In the genomic region with DNA sequence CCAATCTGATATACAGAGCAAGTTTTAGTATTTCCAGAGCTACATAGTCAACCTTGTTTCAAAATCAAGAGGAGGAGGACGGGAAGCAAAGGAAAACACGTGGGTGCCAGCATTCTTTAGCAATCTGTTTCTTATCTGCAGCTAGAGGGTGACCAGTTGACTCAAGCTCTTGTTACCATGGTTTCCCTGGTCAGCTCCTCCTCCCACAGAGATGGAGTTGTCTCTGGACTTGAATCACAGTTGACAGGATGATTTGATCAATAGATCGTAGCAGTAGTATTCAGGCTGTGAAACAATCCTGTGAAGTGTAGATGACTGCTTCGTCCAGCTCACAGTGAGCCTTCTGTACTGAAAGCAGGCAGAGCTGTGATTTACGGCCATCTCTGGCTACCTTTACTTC, we compare ENCODE assay signal across 10 mouse cellular contexts. TPM values are rescaled to one million over a fixed set of nuclear protein-coding genes. Genes with fewer than 3 reads are reported as not detected.
A peak's percentile ranks its signal among the peaks of the same experiment; 100 is the strongest.
DNase-seq lines count a peak whose midpoint lies in the region; ATAC-seq and TF ChIP-seq lines count a peak whose summit lies in the region.
"Had no signal": no experiment of that assay in that cellular context is flagged by ENCODE, and none has a peak within 500 bp of the region (broad histone marks: within the 10 kb centered on the region; RNA-seq: fewer than 3 reads in every experiment).

No protein-coding gene starts in this region.

- DNase-seq in heart, postnatal 14 days, result no peak
- peak; percentile 78 for DNase-seq in R1 (ENCODE audit: low read depth, low spot score)
- DNase-seq in liver, postnatal 0 days, result peak; percentile 38
- DNase-seq in B cell, adult 2 months, result no peak
- no peak for DNase-seq in left cerebral cortex, postnatal 36 days (ENCODE audit: low spot score in 2 of 2)

- no peaks in the 10 kb centered on the region for H3K27me3 ChIP-seq in heart, embryonic 12.5 days (replicated peaks)
- H3K27me3 ChIP-seq in heart, embryonic 15.5 days, result no peaks in the 10 kb centered on the region
- no peaks in the 10 kb centered on the region for H3K27me3 ChIP-seq in liver, postnatal 0 days (ENCODE audit: insufficient read depth, low read length)
- H3K27me3 ChIP-seq: embryonic facial prominence, embryonic 15.5 days had no signal

- H3K9me3 ChIP-seq in heart, embryonic 12.5 days (replicated peaks), result no peaks in the 10 kb centered on the region; the same call in 1 of the 2 replicates
- no peaks in the 10 kb centered on the region for H3K9me3 ChIP-seq in heart, embryonic 15.5 days (replicated peaks)
- no peaks in the 10 kb centered on the region for H3K9me3 ChIP-seq in liver, postnatal 0 days (ENCODE audit: low read length)
- H3K9me3 ChIP-seq: embryonic facial prominence, embryonic 15.5 days had no signal

- H3K27ac ChIP-seq in heart, embryonic 12.5 days (ENCODE audit: poor library complexity, severe bottlenecking), result 0 out of 2 replicates have a peak overlapping the region, but pooled peaks have one; percentile 32
- H3K27ac ChIP-seq in heart, embryonic 15.5 days, result peak overlapping the region; percentile 19; the same call in 1 of the 2 replicates
- H3K27ac ChIP-seq in liver, postnatal 0 days (ENCODE audit: low read depth), result peak overlapping the region; percentile 39; the same call in 1 of the 2 replicates
- H3K27ac ChIP-seq: embryonic facial prominence, embryonic 15.5 days had no signal

- no peak overlapping the region; the same call in 1 of the 2 replicates for H3K9ac ChIP-seq in heart, embryonic 12.5 days
- H3K9ac ChIP-seq in heart, embryonic 15.5 days, result no peak overlapping the region
- no peak overlapping the region for H3K9ac ChIP-seq in liver, postnatal 0 days (replicated peaks)
- H3K9ac ChIP-seq: embryonic facial prominence, embryonic 15.5 days had no signal

- peaks cover 14% of the 10 kb centered on the region for H3K4me1 ChIP-seq in heart, embryonic 12.5 days (replicated peaks)
- H3K4me1 ChIP-seq in heart, embryonic 15.5 days (replicated peaks), result peaks cover 6% of the 10 kb centered on the region
- H3K4me1 ChIP-seq in liver, postnatal 0 days (ENCODE audit: insufficient read depth), result peaks cover 19% of the 10 kb centered on the region

- no peaks in the 10 kb centered on the region for H3K36me3 ChIP-seq in heart, embryonic 12.5 days
- no peaks in the 10 kb centered on the region for H3K36me3 ChIP-seq in heart, embryonic 15.5 days
- H3K36me3 ChIP-seq in liver, postnatal 0 days (replicated peaks; ENCODE audit: insufficient read depth, low read length), result no peaks in the 10 kb centered on the region
- H3K36me3 ChIP-seq: embryonic facial prominence, embryonic 15.5 days had no signal

- no peak for TF ChIP-seq EP300 in liver, postnatal 0 days (IDR thresholded peaks at IDR 0.05; ENCODE audit: low read depth)

- TF ChIP-seq CTCF in liver, postnatal 0 days (IDR thresholded peaks at IDR 0.05; ENCODE audit: low read depth), result no peak

- 20% methylated on average over 5 of the region's 5 CpGs for WGBS in heart, embryonic 12.5 days
- 19% methylated on average over 5 of the region's 5 CpGs for WGBS in heart, embryonic 15.5 days
- 26% methylated on average over 5 of the region's 5 CpGs for WGBS in liver, postnatal 0 days (ENCODE audit: insufficient replicate concordance)

- ATAC-seq in heart, embryonic 12.5 days (ENCODE audit: insufficient number of reproducible peaks, low FRiP score), result no peak
- no peak for ATAC-seq in heart, embryonic 15.5 days (replicated peaks; ENCODE audit: insufficient number of reproducible peaks, insufficient read depth, low FRiP score, low read depth)
- peak; percentile 88 for ATAC-seq in liver, postnatal 0 days
- ATAC-seq in inflammation-experienced regulatory T-cells, adult 6 months, result no peak

- H3K4me2 ChIP-seq in heart, embryonic 12.5 days, result no peak overlapping the region
- H3K4me2 ChIP-seq in heart, embryonic 15.5 days, result no peak overlapping the region
- no peak overlapping the region for H3K4me2 ChIP-seq in liver, postnatal 0 days (ENCODE audit: low read depth, low read length)
- H3K4me2 ChIP-seq: embryonic facial prominence, embryonic 15.5 days had no signal

- intact Hi-C loops in heart, postnatal 14 days (cut with DNase I), result loop anchor here (1.0 kb wide), 1 partner anchor 33 kb away; no protein-coding TSS in a partner anchor
- intact Hi-C loops in left cerebral cortex, postnatal 36 days (cut with DNase I), result loop anchor here (2.0 kb wide), 1 partner anchor 33 kb away; a partner anchor contains a TSS

- H3K4me3 ChIP-seq in heart, embryonic 12.5 days, result no peak overlapping the region
- no peak overlapping the region for H3K4me3 ChIP-seq in heart, embryonic 15.5 days
- H3K4me3 ChIP-seq in liver, postnatal 0 days (ENCODE audit: low read depth, low read length), result no peak overlapping the region
- H3K4me3 ChIP-seq: embryonic facial prominence, embryonic 15.5 days had no signal

RNA-seq across cellular contexts. Expression of a gene that starts 20.0 kb away (rescaled TPM):
- polyA plus RNA-seq in heart, embryonic 12.5 days (2016; fragmentation: Nextera tagmentation; extraction: Ambion mirVana), result 1.5 and 3.3 TPM in 2 replicates
- 1 to 10 TPM; 2.9 to 4.1 TPM for total RNA-seq in heart, postnatal 14 days (2021)
- 2.9 and 4.2 TPM in 2 replicates for polyA plus RNA-seq in heart, embryonic 15.5 days (2015; fragmentation: Nextera tagmentation; extraction: Ambion mirVana)
- polyA plus RNA-seq in liver, postnatal 0 days (2015; fragmentation: Nextera tagmentation; extraction: Ambion mirVana), result 1.1 and 1.4 TPM in 2 replicates
- 1 to 10 TPM; 1.7 to 3.0 TPM for total RNA-seq in left cerebral cortex, postnatal 36 days (2021)
- not detected for polyA plus RNA-seq in inflammation-experienced regulatory T-cells, adult 6 months (2017; shearing (Covaris generic))

RNA-seq across cellular contexts. Expression of a gene that starts 20.3 kb away (rescaled TPM):
- polyA plus RNA-seq in heart, embryonic 12.5 days (2016; fragmentation: Nextera tagmentation; extraction: Ambion mirVana), result 5.6 and 6.9 TPM in 2 replicates
- 10 to 100 TPM; 14.8 to 20.2 TPM for total RNA-seq in heart, postnatal 14 days (2021)
- polyA plus RNA-seq in heart, embryonic 15.5 days (2015; fragmentation: Nextera tagmentation; extraction: Ambion mirVana), result 7.3 and 8.9 TPM in 2 replicates
- 2.8 and 3.6 TPM in 2 replicates for polyA plus RNA-seq in liver, postnatal 0 days (2015; fragmentation: Nextera tagmentation; extraction: Ambion mirVana)
- 10 to 100 TPM in 1 of 2 experiments, 1 to 10 TPM in 1; 7.2 to 12.3 TPM for total RNA-seq in left cerebral cortex, postnatal 36 days (2021)
- polyA plus RNA-seq in inflammation-experienced regulatory T-cells, adult 6 months (2017; shearing (Covaris generic)), result not detected
- total RNA-seq: CH12.LX had no signal

RNA-seq across cellular contexts. Expression of a gene that starts 30.3 kb away (rescaled TPM):
- 0.28 and 0.47 TPM in 2 replicates for polyA plus RNA-seq in heart, embryonic 12.5 days (2016; fragmentation: Nextera tagmentation; extraction: Ambion mirVana)
- total RNA-seq in heart, postnatal 14 days (2021), result 1 to 10 TPM; 2.7 to 3.2 TPM
- polyA plus RNA-seq in heart, embryonic 15.5 days (2015; fragmentation: Nextera tagmentation; extraction: Ambion mirVana), result 0.54 and 0.99 TPM in 2 replicates
- 0.46 and 0.83 TPM in 2 replicates for polyA plus RNA-seq in liver, postnatal 0 days (2015; fragmentation: Nextera tagmentation; extraction: Ambion mirVana)
- 1 to 10 TPM; 2.3 to 2.6 TPM for total RNA-seq in left cerebral cortex, postnatal 36 days (2021)
- polyA plus RNA-seq in inflammation-experienced regulatory T-cells, adult 6 months (2017; shearing (Covaris generic)), result not detected

RNA-seq across cellular contexts. Expression of a gene that starts 34.0 kb away (rescaled TPM):
- polyA plus RNA-seq in heart, embryonic 12.5 days (2016; fragmentation: Nextera tagmentation; extraction: Ambion mirVana), result 74.3 and 83.0 TPM in 2 replicates
- total RNA-seq in heart, postnatal 14 days (2021), result 10 to 100 TPM; 39.7 to 42.1 TPM
- polyA plus RNA-seq in heart, embryonic 15.5 days (2015; fragmentation: Nextera tagmentation; extraction: Ambion mirVana), result 47.1 and 54.8 TPM in 2 replicates
- polyA plus RNA-seq in liver, postnatal 0 days (2015; fragmentation: Nextera tagmentation; extraction: Ambion mirVana), result 14.5 and 15.2 TPM in 2 replicates
- total RNA-seq in left cerebral cortex, postnatal 36 days (2021), result 100 to 1,000 TPM in 1 of 2 experiments, 10 to 100 TPM in 1; 84.3 to 114 TPM
- 10 to 100 TPM; 21.8 to 38.0 (median 32.0) TPM for polyA plus RNA-seq in inflammation-experienced regulatory T-cells, adult 6 months (2017; shearing (Covaris generic))

RNA-seq across cellular contexts. Expression of a gene that starts 42.5 kb away (rescaled TPM):
- polyA plus RNA-seq in heart, embryonic 12.5 days (2016; fragmentation: Nextera tagmentation; extraction: Ambion mirVana), result 23.7 and 25.2 TPM in 2 replicates
- total RNA-seq in heart, postnatal 14 days (2021), result 10 to 100 TPM; 35.6 to 37.5 TPM
- polyA plus RNA-seq in heart, embryonic 15.5 days (2015; fragmentation: Nextera tagmentation; extraction: Ambion mirVana), result 10.9 and 18.3 TPM in 2 replicates
- polyA plus RNA-seq in liver, postnatal 0 days (2015; fragmentation: Nextera tagmentation; extraction: Ambion mirVana), result 6.6 and 6.8 TPM in 2 replicates
- 10 to 100 TPM; 53.5 to 59.7 TPM for total RNA-seq in left cerebral cortex, postnatal 36 days (2021)
- 10 to 100 TPM; 27.3 to 28.4 (median 27.7) TPM for polyA plus RNA-seq in inflammation-experienced regulatory T-cells, adult 6 months (2017; shearing (Covaris generic))

Comparison
In these comparisons a context has a peak if more than half of its experiments do, and no peak if none do; other contexts are left out.
1. DNase-seq: peak in R1 (single experiment) and liver, postnatal 0 days (single experiment); none in heart, postnatal 14 days (0 of 2), B cell, adult 2 months (0 of 2) and left cerebral cortex, postnatal 36 days (0 of 2).
2. Peak in every context shown above with its lines, with median percentiles within 50 percentile points of each other: H3K27ac ChIP-seq.